Mouse (Mus musculus): ENCODE data around the gene Apoa2. TPM values are rescaled to one million over a fixed set of nuclear protein-coding genes. Genes with fewer than 3 reads are reported as not detected.
"Not testable (repeated sequence)": the region's sequence is repeated elsewhere in the genome, so short reads cannot be mapped to it uniquely, and the experiment has no call there.

Gene Apoa2
- total RNA-seq, 4 experiments from 2014 or later: 1.7 to 2.8 (median 2.6) TPM

DNA sequence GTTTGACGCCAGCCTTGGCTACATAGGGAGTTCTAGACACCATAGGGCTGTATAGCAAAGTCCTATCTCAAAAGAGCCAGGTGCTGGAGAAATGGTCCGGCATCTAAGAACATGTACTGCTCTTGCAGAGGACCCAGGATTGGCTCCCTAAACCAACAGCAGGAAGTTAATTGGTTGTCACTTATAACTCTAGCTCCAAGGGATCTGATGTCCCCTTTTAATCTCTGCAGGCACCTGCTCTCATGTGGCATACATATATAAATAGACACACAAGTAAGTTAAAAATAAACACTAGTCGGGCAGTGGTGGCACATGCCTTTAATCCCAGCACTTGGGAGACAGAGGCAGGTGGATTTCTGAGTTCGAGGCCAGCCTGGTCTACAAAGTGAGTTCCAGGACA lies 10.9 kb downstream of the Apoa2 start:
- no peak for DNase-seq (ENCODE audit: low spot score in 2 of 2)

DNA sequence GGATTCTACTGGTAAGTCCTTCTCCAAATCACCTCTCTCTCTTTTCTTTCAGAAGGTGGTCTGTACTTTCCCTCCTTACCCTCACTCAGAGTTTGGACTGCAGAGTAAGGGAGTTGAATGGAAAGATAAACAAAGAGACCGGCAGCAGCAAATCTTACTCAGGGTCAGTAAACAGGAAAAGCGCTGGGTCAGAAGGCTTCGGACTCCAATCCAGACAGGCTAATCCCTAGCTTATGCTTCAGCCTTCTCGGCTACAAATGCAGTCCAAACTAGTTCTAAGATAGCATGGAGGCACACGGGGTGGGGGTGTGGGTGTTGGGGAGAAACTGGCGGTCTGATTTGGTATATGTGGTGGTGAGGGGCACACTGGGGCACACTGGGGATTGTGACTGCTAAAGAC lies 12.6 kb downstream of the Apoa2 start:
- DNase-seq (ENCODE audit: low spot score in 2 of 2): no peak

DNA sequence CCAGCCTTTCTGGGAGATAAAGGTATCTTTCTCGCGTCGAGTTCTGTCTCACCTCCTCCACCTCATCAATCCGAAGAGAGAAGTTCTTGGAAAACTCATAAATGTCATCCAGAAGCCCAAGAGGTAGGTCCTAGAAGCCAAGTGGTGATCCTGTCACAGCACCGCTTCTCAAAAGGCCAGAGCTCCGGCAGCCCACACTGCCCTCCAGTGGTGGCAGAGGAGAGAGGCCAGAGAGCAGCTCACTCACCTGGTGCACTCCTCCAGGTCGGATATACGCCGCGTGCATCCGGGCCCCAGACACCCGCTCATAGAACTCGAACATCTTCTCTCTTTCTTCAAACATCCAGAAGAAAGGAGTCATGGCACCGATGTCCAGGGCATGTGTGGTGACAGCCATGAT lies 13.6 kb downstream of the Apoa2 start:
- DNase-seq (ENCODE audit: low spot score in 2 of 2): no peak

GRCm38 (mm10) chr1:171239992-171240744 lies 15.3 kb downstream of the Apoa2 start:
- no peak for DNase-seq (ENCODE audit: low spot score in 2 of 2)

- no peak for DNase-seq (ENCODE audit: low spot score in 2 of 2)
Observed at GRCm38 (mm10) chr1:171240911-171241310, 16.1 kb downstream of the Apoa2 start.

DNA sequence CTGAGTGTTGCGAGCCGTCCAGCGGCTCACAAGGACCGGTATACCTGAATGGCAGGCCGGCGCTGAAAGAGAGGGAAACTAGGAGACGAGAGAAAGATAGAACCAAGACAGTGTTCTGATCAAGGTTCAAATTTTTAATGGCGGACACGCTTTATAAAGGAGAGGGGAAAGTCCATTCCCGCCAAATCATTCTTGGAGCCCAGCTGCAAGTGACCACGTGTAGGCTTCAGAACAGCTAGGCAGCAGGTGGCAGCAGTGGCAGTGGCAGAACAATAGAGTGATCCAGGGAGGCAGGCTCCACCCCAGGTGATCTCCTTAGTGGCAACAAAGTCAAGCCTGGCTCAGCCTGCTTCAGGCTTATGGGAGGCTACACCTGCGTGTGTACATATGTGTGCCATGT lies 17.1 kb downstream of the Apoa2 start:
- not testable (repeated sequence) for DNase-seq (ENCODE audit: low spot score in 2 of 2)

DNA sequence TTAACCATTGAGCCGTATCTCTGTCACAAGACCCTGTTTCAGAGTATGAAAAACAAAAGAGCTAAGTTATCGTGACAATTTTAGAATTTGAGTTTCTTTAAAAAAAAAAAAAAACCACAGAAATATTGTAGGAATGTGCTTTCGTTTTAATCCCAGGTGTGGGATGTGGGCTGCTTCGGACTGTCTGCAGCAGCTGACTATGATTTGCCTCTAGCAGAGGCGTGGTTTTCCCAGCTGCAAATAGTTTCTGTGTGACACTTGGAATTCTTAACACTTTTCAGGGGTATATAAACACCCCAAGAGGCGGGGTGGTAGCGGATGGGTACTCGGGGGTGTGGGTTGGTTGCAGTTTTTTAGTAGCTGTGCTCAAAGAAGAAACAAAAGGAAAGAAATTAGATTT lies 20.5 kb downstream of the Apoa2 start:
- DNase-seq (ENCODE audit: low spot score in 2 of 2): no peak

- DNase-seq (ENCODE audit: low spot score in 2 of 2): peak; percentile 94 to 98
Observed at GRCm38 (mm10) chr1:171246709-171247452, 22.0 kb downstream of the Apoa2 start.

GRCm38 (mm10) chr1:171247453-171247841 lies 22.6 kb downstream of the Apoa2 start:
- DNase-seq (ENCODE audit: low spot score in 2 of 2): no peak

DNA sequence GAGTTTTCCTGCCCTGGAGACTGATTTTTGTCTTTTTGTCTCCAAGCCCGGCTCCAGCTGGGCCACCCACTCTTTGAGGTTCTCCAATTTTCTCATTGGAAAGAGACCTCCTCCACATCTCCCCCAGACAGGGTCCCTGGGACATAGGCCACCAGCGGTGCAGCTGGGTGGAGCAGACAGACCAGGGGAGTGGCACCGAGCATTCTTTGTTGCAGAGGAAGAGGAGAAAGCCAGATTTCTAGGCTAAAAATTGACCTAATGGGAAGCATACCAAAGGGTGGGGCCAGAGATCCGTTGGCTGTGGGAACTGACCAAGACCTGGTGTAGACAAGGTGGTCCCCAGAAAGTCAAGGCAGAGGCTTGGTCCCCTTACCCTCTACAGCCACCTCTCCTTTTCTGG lies 23.1 kb downstream of the Apoa2 start:
- no peak for DNase-seq (ENCODE audit: low spot score in 2 of 2)

GRCm38 (mm10) chr1:171248386-171249226 lies 23.8 kb downstream of the Apoa2 start:
- peak in 1 of 2 experiments; percentile 58 for DNase-seq (ENCODE audit: low spot score in 2 of 2)

- DNase-seq (ENCODE audit: low spot score in 2 of 2): no peak
Observed at GRCm38 (mm10) chr1:171249913-171250600, 25.2 kb downstream of the Apoa2 start, which contains the start of gene Adamts4. Adamts4 (plus strand) TSS chr1:171250421.

DNA sequence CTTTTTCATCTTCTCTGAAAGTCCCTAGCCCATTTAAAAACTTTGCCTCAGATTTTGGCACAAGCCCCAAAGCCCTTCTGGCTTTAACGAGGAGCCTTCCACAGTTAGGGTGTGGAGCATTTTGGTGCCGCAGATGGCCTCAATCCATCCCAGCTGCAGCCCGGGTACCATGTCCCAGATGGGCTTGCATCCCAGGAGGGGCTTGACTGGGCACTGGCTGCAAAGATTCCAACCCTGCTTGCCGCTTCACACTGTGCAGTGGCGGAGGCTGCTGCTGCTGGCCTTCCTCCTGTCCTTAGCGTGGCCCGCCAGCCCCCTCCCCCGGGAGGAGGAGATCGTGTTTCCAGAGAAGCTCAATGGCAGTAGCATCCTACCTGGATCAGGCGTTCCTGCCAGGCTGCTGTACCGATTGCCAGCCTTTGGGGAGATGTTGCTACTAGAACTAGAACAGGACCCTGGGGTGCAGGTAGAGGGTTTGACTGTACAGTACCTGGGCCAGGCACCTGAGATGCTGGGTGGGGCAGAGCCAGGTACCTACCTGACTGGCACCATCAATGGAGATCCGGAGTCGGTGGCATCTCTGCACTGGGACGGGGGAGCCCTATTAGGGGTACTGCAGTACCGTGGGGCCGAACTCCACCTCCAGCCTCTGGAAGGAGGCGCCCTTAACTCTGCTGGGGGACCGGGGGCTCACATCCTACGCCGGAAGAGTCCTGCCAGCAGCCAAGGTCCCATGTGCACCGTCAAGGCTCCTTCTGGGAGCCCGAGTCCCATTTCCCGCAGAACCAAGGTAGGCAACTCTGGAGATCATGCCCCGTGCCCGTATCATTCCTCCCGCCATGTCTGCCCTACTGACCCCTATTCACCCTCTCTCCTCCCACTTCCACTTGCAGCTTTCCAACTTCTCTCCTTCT lies 26.1 kb downstream of the Apoa2 start, which contains the start of gene Ndufs2:
TSS of gene Ndufs2 (minus strand) at position 709 of the 914 bp plus-strand sequence.
- DNase-seq (ENCODE audit: low spot score in 2 of 2): no peak

DNA sequence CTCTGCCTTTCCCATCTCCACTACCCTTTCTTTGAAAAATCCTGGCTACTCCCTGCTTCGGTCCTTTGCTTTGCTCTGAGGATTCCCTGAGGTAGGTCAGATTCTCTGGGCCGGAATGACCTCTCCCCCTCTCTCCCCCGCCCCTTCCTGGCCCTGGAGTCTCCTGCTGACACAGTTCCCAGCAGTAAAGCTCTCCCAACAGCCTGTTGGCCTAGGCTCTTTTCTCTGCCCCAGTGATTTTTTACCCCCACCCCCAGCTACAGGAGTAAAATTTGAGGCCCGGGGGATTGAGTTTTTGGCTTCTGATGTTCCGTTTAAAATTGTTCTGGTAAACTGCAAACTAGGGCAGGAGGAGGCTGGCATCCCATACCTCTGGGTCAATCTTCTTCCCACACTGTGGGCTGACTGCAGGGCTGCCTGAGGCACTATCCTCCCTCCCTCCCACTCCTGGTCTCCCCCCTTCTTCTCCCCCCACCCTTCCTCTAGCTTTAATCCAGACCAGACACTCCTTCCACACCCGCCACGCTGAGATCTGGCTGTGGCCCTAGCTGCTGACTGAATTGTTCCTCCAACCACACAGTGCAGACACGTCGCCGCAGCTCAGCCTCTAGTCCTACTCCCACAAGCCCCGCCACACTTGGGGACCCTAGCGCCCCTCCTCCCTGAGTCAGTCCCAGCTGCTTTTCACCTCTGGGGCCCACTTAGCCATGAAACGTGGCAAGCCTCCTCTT lies 26.9 kb downstream of the Apoa2 start:
- DNase-seq (ENCODE audit: low spot score in 2 of 2): no peak

- DNase-seq (ENCODE audit: low spot score in 2 of 2): no peak
Observed at GRCm38 (mm10) chr1:171252415-171252814, 27.6 kb downstream of the Apoa2 start.

DNA sequence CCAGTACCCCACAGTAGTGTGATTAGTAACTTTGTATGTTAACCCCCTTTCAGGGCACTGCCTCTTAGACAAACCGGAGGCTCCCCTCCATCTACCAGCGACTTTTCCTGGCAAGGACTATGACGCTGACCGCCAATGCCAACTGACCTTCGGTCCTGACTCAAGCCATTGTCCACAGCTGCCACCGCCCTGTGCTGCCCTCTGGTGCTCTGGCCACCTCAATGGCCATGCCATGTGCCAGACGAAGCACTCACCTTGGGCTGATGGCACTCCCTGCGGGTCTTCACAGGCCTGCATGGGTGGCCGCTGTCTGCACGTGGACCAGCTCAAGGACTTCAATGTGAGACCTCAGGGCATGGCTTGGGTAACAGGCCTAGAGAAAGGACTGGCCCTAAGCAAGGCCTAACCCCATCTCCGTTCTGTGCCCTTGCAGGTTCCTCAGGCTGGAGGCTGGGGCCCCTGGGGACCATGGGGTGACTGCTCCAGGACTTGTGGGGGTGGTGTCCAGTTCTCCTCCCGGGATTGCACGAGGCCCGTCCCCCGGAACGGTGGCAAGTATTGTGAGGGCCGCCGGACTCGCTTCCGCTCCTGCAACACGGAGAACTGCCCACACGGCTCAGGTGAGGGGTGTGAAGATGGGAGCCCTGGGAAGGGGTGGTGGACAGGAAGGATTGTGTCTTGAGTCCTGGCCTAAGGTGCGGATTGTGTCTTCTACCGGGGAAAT lies 31.4 kb downstream of the Apoa2 start:
- no peak for DNase-seq (ENCODE audit: low spot score in 2 of 2)

DNA sequence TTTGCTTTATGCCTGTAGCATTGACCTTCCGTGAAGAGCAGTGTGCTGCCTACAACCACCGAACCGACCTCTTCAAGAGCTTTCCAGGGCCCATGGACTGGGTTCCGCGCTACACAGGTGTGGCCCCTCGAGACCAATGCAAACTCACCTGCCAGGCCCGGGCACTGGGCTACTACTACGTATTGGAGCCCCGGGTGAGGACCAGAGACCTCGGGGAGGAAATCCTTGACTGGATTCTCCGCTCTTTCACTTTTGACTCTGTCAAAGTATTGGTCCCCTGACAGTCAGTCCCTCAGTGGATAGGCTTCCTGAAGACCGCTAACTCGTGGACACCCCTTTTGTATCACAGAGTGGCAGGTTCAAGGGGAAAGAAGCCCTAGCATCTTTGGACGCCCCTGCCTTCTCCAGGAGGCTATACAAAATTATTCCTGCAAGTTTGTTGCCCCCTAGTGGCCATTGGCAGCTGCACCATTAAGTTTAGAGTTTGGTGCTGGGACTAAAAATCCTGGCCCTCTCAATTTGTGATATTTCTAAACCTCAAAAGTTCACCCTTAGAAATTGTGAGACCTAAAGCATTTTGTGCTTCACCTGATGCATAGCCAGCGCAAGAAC lies 32.2 kb downstream of the Apoa2 start:
- DNase-seq (ENCODE audit: low spot score in 2 of 2): no peak

DNA sequence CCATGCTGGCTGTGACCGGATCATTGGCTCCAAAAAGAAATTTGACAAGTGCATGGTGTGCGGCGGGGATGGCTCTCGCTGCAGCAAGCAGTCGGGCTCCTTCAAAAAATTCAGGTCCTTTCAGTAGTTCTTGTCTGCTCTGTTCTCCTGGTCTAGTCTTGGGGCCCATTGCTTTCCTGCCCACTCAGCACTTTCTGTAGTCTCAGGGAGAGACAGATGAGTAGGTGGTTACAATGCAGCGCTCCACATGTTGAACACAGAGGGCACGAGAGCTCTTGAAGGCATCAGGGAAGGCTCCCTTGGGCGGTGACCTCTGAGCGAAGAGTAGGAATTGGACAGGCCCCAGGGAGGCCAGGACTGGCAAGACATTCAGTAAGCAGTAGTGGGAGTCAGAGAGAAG lies 32.9 kb downstream of the Apoa2 start:
- no peak for DNase-seq (ENCODE audit: low spot score in 2 of 2)

All from left cerebral cortex, adult 8-10 months (tissue).